Mouse (Mus musculus): ENCODE measurements around the gene Tmub1. TPM values are rescaled to one million over a fixed set of nuclear protein-coding genes. Genes with fewer than 3 reads are reported as not detected.

The Tmub1 gene
- total RNA-seq, 2 experiments from 2014 or later: 25.9 to 27.3 TPM

DNA sequence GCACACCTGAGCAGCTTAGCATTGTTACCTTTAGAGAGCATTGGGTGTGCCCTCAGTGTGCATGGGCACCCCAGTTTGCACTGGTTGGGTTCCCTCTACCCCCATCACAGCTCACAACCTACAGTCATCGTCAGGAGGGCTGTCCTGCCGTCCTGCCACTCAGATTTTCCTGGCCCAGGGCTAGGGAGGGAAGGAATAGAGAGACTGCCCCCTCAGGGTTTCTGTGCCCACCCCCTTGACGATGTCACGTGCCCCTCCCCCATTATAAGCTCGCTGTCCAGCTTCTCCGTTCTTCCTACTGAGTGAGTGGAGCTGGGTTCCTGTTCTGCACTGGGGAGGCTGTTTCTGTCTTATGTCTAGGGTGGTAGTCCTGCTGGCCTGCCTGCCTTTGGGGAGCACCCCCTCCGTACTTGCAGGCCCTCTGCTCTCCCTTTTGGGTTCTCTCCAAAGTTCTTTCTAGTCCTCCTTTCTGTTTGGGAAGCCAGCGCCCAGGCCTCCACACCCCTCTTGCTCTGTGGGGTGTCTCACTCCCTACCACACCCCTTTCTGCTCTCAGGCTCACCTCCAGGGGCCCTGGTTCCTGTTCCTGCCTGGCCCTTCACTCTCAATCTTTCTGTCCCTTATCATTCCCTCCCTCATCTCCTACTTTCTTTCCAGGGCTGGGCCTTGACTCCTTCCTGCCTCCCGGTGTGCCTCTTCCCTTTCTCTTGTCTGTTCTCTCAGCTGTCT is 20.9 kb downstream of the Tmub1 start:
- intact Hi-C loops (cut with DNase I): no loop called here

GRCm38 (mm10) chr5:24426037-24426432 is 21.6 kb downstream of the Tmub1 start:
- intact Hi-C loops (cut with DNase I): no loop called here

More for the DNA sequence above, 20.9 kb downstream of the Tmub1 start:
- DNase-seq (ENCODE audit: low spot score in 2 of 2): no peak

GRCm38 (mm10) chr5:24425421-24426036 is 22.1 kb downstream of the Tmub1 start:
- intact Hi-C loops (cut with DNase I): no loop called here
- no peak for DNase-seq (ENCODE audit: low spot score in 2 of 2)

More at GRCm38 (mm10) chr5:24426037-24426432, 21.6 kb downstream of the Tmub1 start:
- DNase-seq (ENCODE audit: low spot score in 2 of 2): no peak

GRCm38 (mm10) chr5:24424861-24425411 is 22.7 kb downstream of the Tmub1 start:
- DNase-seq (ENCODE audit: low spot score in 2 of 2): peak; percentile 72 to 78
- intact Hi-C loops (cut with DNase I): no loop called here

DNA sequence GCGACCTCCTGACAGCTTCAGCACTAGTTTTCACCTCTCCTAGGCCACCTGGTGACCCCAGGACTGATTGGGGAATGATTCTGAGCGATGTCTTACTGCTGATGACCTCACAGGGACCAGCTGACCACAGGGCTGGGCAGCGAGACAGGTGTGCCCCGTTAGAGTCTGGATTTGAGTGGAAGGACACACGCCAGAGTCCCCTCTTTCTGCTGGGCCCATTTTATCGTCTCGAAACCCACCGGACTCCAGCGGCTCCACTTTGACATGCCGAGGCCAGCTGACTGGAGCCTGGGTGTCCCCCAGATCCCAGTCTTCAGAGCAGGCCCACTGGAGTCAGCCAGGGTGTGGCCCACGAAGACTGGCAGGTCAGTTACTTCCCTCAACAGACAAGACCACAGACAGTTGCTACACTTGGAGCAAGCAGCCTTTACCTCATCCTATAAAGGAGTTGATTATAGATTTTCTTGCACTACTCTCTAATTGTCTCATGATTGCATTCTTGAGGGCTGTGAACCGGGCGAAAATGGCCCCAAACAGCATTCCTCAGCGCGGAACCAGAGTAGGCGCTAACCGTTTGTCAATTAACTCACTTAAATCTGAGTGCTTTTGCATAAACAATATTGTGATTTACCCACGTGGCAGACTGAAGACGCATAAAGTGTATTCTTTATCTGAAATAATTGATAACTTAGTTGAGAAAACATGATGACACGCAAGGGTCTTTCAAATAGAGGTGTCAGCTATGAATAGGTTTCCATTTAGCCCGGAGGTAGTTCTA is 23.5 kb downstream of the Tmub1 start:
- peak in 1 of 2 experiments; percentile 37 for DNase-seq (ENCODE audit: low spot score in 2 of 2)
- intact Hi-C loops (cut with DNase I): no loop called here

- intact Hi-C loops (cut with DNase I): loop anchor here (1.0 kb wide), 1 partner anchor 22 kb away; the partner anchor contains the start of gene Fastk
These were observed 24.3 kb downstream of the Tmub1 start, which contains the start of the genes Cdk5 and Slc4a2 for GRCm38 (mm10) chr5:24423129-24424003. Cdk5 (minus strand) TSS chr5:24423530. Slc4a2 (plus strand) TSS chr5:24423837.

GRCm38 (mm10) chr5:24420381-24420780 is 27.3 kb downstream of the Tmub1 start:
- intact Hi-C loops (cut with DNase I): no loop called here
- no peak for DNase-seq (ENCODE audit: low spot score in 2 of 2)

More at GRCm38 (mm10) chr5:24423129-24424003, 24.3 kb downstream of the Tmub1 start, which contains the start of the genes Cdk5 and Slc4a2:
- DNase-seq (ENCODE audit: low spot score in 2 of 2): peak; percentile 99 to 100

- intact Hi-C loops (cut with DNase I): no loop called here
- DNase-seq (ENCODE audit: low spot score in 2 of 2): no peak
These were observed 30.1 kb downstream of the Tmub1 start for GRCm38 (mm10) chr5:24417587-24417986.

GRCm38 (mm10) chr5:24416222-24416736 is 31.4 kb downstream of the Tmub1 start:
- intact Hi-C loops (cut with DNase I): no loop called here
- peak; percentile 72 to 83 for DNase-seq (ENCODE audit: low spot score in 2 of 2)

GRCm38 (mm10) chr5:24413938-24414337 is 33.7 kb downstream of the Tmub1 start:
- DNase-seq (ENCODE audit: low spot score in 2 of 2): no peak
- intact Hi-C loops (cut with DNase I): no loop called here

GRCm38 (mm10) chr5:24413042-24413693 is 34.5 kb downstream of the Tmub1 start, which contains the start of gene Asic3:
Asic3 (plus strand) TSS chr5:24413392.
- intact Hi-C loops (cut with DNase I): no loop called here
- no peak for DNase-seq (ENCODE audit: low spot score in 2 of 2)

- intact Hi-C loops (cut with DNase I): no loop called here
- DNase-seq (ENCODE audit: low spot score in 2 of 2): no peak
These were observed 35.6 kb downstream of the Tmub1 start for GRCm38 (mm10) chr5:24412063-24412462.

DNA sequence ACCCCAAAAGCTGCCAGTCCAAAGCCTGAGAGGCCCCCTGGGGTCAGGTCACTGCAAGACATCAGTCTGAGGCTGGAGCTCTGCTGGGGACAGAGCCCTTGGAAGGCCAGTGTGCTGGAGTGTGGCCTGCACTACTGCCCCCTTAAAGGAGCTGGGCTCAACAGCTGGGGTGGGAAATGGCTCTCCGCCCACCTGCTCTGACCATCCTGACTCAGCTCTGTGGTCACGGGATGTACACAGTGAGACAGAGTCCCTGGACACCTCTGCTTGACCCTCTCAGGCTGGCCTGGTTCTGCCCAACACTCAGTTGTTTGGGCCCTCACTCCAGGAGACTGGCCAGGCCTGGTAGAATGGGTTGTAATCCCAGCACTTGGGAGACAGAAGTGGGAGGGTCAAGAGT is 38.2 kb downstream of the Tmub1 start:
- no peak for DNase-seq (ENCODE audit: low spot score in 2 of 2)
- intact Hi-C loops (cut with DNase I): no loop called here

GRCm38 (mm10) chr5:24408651-24409050 is 39.0 kb downstream of the Tmub1 start:
- intact Hi-C loops (cut with DNase I): no loop called here
- DNase-seq (ENCODE audit: low spot score in 2 of 2): no peak

- DNase-seq (ENCODE audit: low spot score in 2 of 2): no peak
- intact Hi-C loops (cut with DNase I): no loop called here
These were observed 42.2 kb downstream of the Tmub1 start for GRCm38 (mm10) chr5:24405389-24405876.

DNA sequence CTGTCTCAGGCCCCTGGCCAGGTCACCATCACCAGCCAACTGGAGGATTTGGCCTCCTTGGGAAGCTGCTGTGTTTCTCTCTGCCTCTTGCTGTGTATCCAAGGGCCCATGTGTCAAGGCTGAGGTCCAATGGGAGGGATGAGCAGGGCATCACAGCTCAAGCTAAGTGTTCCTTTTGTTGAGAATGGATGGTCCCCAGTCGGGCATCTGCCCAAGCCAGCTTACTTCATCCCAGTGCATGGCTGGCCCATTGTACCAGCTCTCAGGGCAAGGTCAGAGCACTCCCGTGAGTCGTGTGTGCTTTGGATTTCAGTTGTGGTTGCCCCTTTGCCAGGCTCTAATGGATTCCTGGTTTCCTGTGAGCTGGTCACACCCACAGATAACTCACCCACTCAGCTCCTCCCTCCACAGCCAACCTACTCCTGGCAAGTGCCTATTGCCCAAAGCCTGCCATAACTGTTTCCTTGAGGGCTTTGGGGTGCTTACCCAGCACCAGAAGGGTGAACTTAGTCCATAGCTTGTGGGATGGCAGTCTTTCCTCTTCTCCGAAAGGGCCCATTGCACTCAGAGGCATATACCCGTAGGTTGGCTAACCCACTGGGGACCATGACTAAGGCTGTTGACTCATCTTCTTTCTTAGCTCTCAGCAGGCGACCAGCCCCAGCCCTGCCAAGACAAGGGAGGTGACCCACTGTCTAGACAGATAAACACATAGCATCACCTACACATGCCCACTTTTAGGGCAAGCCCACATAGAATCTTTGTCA is 42.9 kb downstream of the Tmub1 start:
- peak in 1 of 2 experiments; percentile 53 for DNase-seq (ENCODE audit: low spot score in 2 of 2)
- intact Hi-C loops (cut with DNase I): no loop called here

GRCm38 (mm10) chr5:24401969-24402368 is 45.7 kb downstream of the Tmub1 start:
- no peak for DNase-seq (ENCODE audit: low spot score in 2 of 2)
- intact Hi-C loops (cut with DNase I): no loop called here
